Mouse (Mus musculus) thymus, adult 2 months (tissue): ENCODE results near the gene Hexim2.

Experiments used
- CTCF ChIP-seq: fragments of 200-500 bp; IDR thresholded peaks from 2 replicates; pipeline ENCODE4 v1.5.1; 2012; ENCODE audit warnings: mild to moderate bottlenecking, control low read depth, low read length, moderate library complexity, borderline replicate concordance; ENCODE audit not compliant: control insufficient read depth, poor library complexity, insufficient read depth; ENCODE audit errors: extremely low read depth
- POLR2A ChIP-seq: fragments of 200-500 bp; IDR thresholded peaks from 2 replicates; pipeline ENCODE4 v1.6.1; 2012; ENCODE audit warnings: mild to moderate bottlenecking, low read length, control low read depth, moderate library complexity; ENCODE audit not compliant: control insufficient read depth, poor library complexity, insufficient read depth; ENCODE audit errors: extremely low read depth

DNA sequence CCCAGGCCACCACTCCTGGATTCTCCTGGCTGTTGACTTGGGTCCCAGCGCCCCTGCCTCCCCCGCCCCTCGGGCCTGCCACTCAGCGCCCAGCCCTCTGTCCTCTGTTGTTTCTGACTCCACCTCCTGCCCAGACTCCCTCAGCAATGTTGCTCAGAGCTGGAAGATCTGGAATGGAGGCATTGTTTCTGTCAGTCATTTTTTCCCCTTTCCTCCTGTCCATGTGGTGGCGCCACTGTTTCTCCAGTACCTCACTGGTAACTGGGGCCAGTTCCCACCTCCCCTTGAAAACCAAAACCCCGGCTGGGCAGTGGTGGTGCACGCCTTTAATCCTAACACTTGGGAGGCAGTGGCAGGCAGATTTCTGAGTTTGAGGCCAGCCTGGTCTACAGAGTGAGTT, 29.2 kb downstream of the Hexim2 start:
- TF ChIP-seq CTCF (no peak), POLR2A (no peak)
